Mouse (Mus musculus): ENCODE results near the gene Mpv17l2. TPM values are rescaled to one million over a fixed set of nuclear protein-coding genes. Genes with fewer than 3 reads are reported as not detected.

Gene Mpv17l2
- polyA plus RNA-seq, 1 experiment from 2014 or later: 35.7 TPM

DNA sequence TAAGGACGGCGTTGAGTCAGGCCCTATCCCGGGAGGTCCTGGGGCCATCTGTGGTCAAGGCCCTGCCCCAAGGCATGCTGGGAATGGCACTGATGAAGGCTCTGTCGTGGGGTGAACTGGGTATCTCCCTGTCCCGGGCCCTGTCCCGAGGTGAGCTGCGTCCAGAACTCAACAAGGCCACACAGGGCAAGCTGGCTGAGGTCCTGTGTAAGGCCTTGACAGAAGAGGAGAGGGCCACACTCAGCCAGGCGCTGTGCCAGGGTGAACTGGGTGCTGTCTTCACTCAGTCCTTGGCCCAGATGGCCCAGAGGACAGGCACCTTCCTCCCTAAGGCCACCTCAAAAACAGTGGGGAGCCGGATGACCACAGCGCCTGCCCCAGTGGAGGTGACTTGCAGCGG lies 49.7 kb downstream of the Mpv17l2 start:
- Histone ChIP-seq H3K9ac (ENCODE audit: low read depth, low read length) (no peak overlapping the region), H3K4me1 (ENCODE audit: control insufficient read depth, insufficient read depth, low read length) (no peaks in the 10 kb centered on the region), H3K4me2 (ENCODE audit: low read length) (no peak overlapping the region), H3K36me3 (ENCODE audit: control insufficient read depth, insufficient read depth, low read length) (no peaks in the 10 kb centered on the region), H3K27ac (ENCODE audit: low read length) (no peak overlapping the region), H3K27me3 (ENCODE audit: control insufficient read depth, insufficient read depth, low read depth, low read length) (no peaks in the 10 kb centered on the region), H3K9me3 (replicated peaks; ENCODE audit: control insufficient read depth, low read length, poor library complexity, severe bottlenecking) (no peaks in the 10 kb centered on the region), H3K4me3 (ENCODE audit: low read depth, low read length) (no peak overlapping the region)
- WGBS: 87% methylated on average over 11 of the region's 11 CpGs
- no peak for ATAC-seq

DNA sequence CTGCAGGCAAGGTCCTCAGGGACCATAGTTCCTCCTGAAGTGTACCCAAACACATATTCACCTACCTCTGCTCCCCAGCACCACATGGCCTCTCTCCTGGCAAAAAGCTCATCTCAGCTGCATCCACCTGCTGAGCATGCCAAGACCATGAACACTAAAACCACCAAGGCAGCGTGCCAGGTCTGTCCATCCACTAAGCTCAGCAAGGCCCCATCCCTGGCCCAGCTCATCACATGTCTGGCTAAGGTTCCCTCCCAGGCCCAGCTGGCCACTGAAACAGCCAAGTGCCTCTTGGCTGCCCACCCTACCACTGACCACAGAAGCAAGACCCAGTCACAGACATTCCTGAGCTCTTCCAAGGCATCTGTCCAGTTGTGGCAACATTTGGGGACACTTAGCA lies 50.5 kb downstream of the Mpv17l2 start:
- 82% methylated on average over 1 of the region's 1 CpGs for WGBS
- H3K27ac ChIP-seq (ENCODE audit: low read length): no peak overlapping the region
- no peak overlapping the region for H3K9ac ChIP-seq (ENCODE audit: low read depth, low read length)
- no peak overlapping the region for H3K4me3 ChIP-seq (ENCODE audit: low read depth, low read length)
- no peaks in the 10 kb centered on the region for H3K9me3 ChIP-seq (replicated peaks; ENCODE audit: control insufficient read depth, low read length, poor library complexity, severe bottlenecking)
- H3K4me1 ChIP-seq (ENCODE audit: control insufficient read depth, insufficient read depth, low read length): no peaks in the 10 kb centered on the region
- no peaks in the 10 kb centered on the region for H3K27me3 ChIP-seq (ENCODE audit: control insufficient read depth, insufficient read depth, low read depth, low read length)
- H3K36me3 ChIP-seq (ENCODE audit: control insufficient read depth, insufficient read depth, low read length): no peaks in the 10 kb centered on the region
- no peak for ATAC-seq
- H3K4me2 ChIP-seq (ENCODE audit: low read length): no peak overlapping the region

DNA sequence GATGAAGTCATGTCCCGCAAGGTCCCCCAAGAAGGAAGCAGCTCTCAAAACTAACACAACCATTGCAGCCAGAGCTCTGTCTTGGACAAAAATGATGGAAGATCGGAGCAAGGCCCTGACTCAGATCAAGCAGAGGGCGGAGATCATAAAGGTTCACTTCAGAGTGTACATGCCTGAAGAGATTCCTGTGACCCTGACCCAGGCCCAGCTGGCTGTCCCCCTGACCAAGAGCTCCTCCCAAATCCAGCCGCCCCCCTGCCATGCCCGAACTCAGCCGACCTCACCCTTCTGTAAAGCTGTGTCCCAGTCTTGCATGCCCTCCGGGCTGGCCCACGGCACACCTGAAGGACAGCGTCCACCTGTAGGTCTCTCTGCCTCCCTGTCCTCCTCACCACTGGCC lies 51.0 kb downstream of the Mpv17l2 start:
- WGBS: 94% methylated on average over 9 of the region's 9 CpGs
- H3K4me2 ChIP-seq (ENCODE audit: low read length): no peak overlapping the region

More for the DNA sequence above, 51.0 kb downstream of the Mpv17l2 start:
- ATAC-seq: no peak
- no peak overlapping the region for H3K9ac ChIP-seq (ENCODE audit: low read depth, low read length)
- no peaks in the 10 kb centered on the region for H3K4me1 ChIP-seq (ENCODE audit: control insufficient read depth, insufficient read depth, low read length)
- no peaks in the 10 kb centered on the region for H3K27me3 ChIP-seq (ENCODE audit: control insufficient read depth, insufficient read depth, low read depth, low read length)
- no peak overlapping the region for H3K27ac ChIP-seq (ENCODE audit: low read length)
- 0 out of 2 replicates have a peak, but pooled peaks cover under 1% of the 10 kb centered on the region for H3K36me3 ChIP-seq (ENCODE audit: control insufficient read depth, insufficient read depth, low read length)
- H3K4me3 ChIP-seq (ENCODE audit: low read depth, low read length): no peak overlapping the region
- H3K9me3 ChIP-seq (replicated peaks; ENCODE audit: control insufficient read depth, low read length, poor library complexity, severe bottlenecking): no peaks in the 10 kb centered on the region

Small RNAs within 50 kb of the gene (microRNA-seq; reads per million reads assigned to microRNA genes)
- 1.2 reads per million for gene Mir7240

Other genes with a start within 250 kb of the Mpv17l2 start
- gene Fkbp8, start 233.2 kb downstream of the Mpv17l2 start, polyA plus RNA-seq (2015; fragmentation: Nextera tagmentation; extraction: Ambion mirVana): 406 and 425 TPM in 2 replicates
- 43.1 and 43.3 TPM in 2 replicates for gene Kxd1, start 233.0 kb downstream of the Mpv17l2 start, polyA plus RNA-seq (2015; fragmentation: Nextera tagmentation; extraction: Ambion mirVana)
- 16.7 and 19.2 TPM in 2 replicates for gene Ell, start 221.5 kb downstream of the Mpv17l2 start, polyA plus RNA-seq (2015; fragmentation: Nextera tagmentation; extraction: Ambion mirVana)
- gene Isyna1, start 166.6 kb downstream of the Mpv17l2 start, polyA plus RNA-seq (2015; fragmentation: Nextera tagmentation; extraction: Ambion mirVana): 155 and 171 TPM in 2 replicates
- 151 and 173 TPM in 2 replicates for gene Ssbp4, start 152.1 kb downstream of the Mpv17l2 start, polyA plus RNA-seq (2015; fragmentation: Nextera tagmentation; extraction: Ambion mirVana)
- gene Lrrc25, start 144.8 kb downstream of the Mpv17l2 start, polyA plus RNA-seq (2015; fragmentation: Nextera tagmentation; extraction: Ambion mirVana): 0.64 and 0.97 TPM in 2 replicates
- 0.35 and 0.39 TPM in 2 replicates for gene Gdf15, start 128.5 kb downstream of the Mpv17l2 start, polyA plus RNA-seq (2015; fragmentation: Nextera tagmentation; extraction: Ambion mirVana)
- 67.2 and 69.7 TPM in 2 replicates for gene Pgpep1, start 100.6 kb downstream of the Mpv17l2 start, polyA plus RNA-seq (2015; fragmentation: Nextera tagmentation; extraction: Ambion mirVana)
- gene Lsm4, start 87.7 kb downstream of the Mpv17l2 start, polyA plus RNA-seq (2015; fragmentation: Nextera tagmentation; extraction: Ambion mirVana): 137 and 143 TPM in 2 replicates
- gene Jund, start 62.0 kb downstream of the Mpv17l2 start, polyA plus RNA-seq (2015; fragmentation: Nextera tagmentation; extraction: Ambion mirVana): 60.4 and 67.9 TPM in 2 replicates
- 0.06 TPM in 1 of 2 replicates, not detected in the other for gene Iqcn, start 57.5 kb downstream of the Mpv17l2 start, polyA plus RNA-seq (2015; fragmentation: Nextera tagmentation; extraction: Ambion mirVana)
- gene Gm3336, start 42.4 kb downstream of the Mpv17l2 start, polyA plus RNA-seq (2015; fragmentation: Nextera tagmentation; extraction: Ambion mirVana): not detected in 2 replicates
- 0.11 and 0.23 TPM in 2 replicates for gene Pde4c, start 37.2 kb downstream of the Mpv17l2 start, polyA plus RNA-seq (2015; fragmentation: Nextera tagmentation; extraction: Ambion mirVana)
- 477 and 573 TPM in 2 replicates for gene Rab3a, start 6.3 kb downstream of the Mpv17l2 start, polyA plus RNA-seq (2015; fragmentation: Nextera tagmentation; extraction: Ambion mirVana)
- 107 and 112 TPM in 2 replicates for gene Pik3r2, start 15.8 kb upstream of the Mpv17l2 start, polyA plus RNA-seq (2015; fragmentation: Nextera tagmentation; extraction: Ambion mirVana)
- gene Mast3, start 44.1 kb upstream of the Mpv17l2 start, polyA plus RNA-seq (2015; fragmentation: Nextera tagmentation; extraction: Ambion mirVana): 21.1 and 23.2 TPM in 2 replicates
- 0.08 and 0.19 TPM in 2 replicates for gene Il12rb1, start 47.5 kb upstream of the Mpv17l2 start, polyA plus RNA-seq (2015; fragmentation: Nextera tagmentation; extraction: Ambion mirVana)
- 6.7 and 8.1 TPM in 2 replicates for gene Arrdc2, start 78.8 kb upstream of the Mpv17l2 start, polyA plus RNA-seq (2015; fragmentation: Nextera tagmentation; extraction: Ambion mirVana)
- gene Kcnn1, start 102.3 kb upstream of the Mpv17l2 start, polyA plus RNA-seq (2015; fragmentation: Nextera tagmentation; extraction: Ambion mirVana): 15.4 and 16.1 TPM in 2 replicates
- gene Ccdc124, start 113.0 kb upstream of the Mpv17l2 start, polyA plus RNA-seq (2015; fragmentation: Nextera tagmentation; extraction: Ambion mirVana): 167 and 182 TPM in 2 replicates
- gene Slc5a5, start 131.8 kb upstream of the Mpv17l2 start, polyA plus RNA-seq (2015; fragmentation: Nextera tagmentation; extraction: Ambion mirVana): 1.7 and 1.9 TPM in 2 replicates
- gene Rpl18a, start 136.5 kb upstream of the Mpv17l2 start, polyA plus RNA-seq (2015; fragmentation: Nextera tagmentation; extraction: Ambion mirVana): 1,781 and 1,796 TPM in 2 replicates
- 59.7 and 65.0 TPM in 2 replicates for gene Map1s, start 145.0 kb upstream of the Mpv17l2 start, polyA plus RNA-seq (2015; fragmentation: Nextera tagmentation; extraction: Ambion mirVana)

All from midbrain, embryonic 16.5 days (tissue).